Mouse (Mus musculus) stomach, embryonic 16.5 days (tissue): Measurements from ENCODE around the gene Shisa2. TPM values are rescaled to one million over a fixed set of nuclear protein-coding genes. Genes with fewer than 3 reads are reported as not detected.

Source experiments
- ATAC-seq: fragments of 200-750 bp; cut with Nextera tagmentation; 2 replicates; pipeline ENCODE4 v1.8.0; 2017; ENCODE audit warnings: moderate number of reproducible peaks, moderate TSS enrichment; ENCODE audit not compliant: insufficient read depth, low FRiP score
- H3K27ac ChIP-seq: fragments of 300-500 bp; sonication (generic); 2 replicates; pipeline ENCODE4 v1.5.1; 2014; ENCODE audit warnings: low read length
- H3K27me3 ChIP-seq: fragments of 300-500 bp; sonication (generic); 2 replicates; pipeline ENCODE4 v1.6.1; 2014; ENCODE audit warnings: low read length, control low read depth, mixed read lengths; ENCODE audit not compliant: control insufficient read depth, insufficient read depth
- H3K36me3 ChIP-seq: fragments of 300-500 bp; sonication (generic); 2 replicates; pipeline ENCODE4 v1.6.1; 2014; ENCODE audit warnings: low read length; ENCODE audit not compliant: control insufficient read depth, insufficient read depth
- H3K4me1 ChIP-seq: fragments of 300-500 bp; sonication (generic); 2 replicates; pipeline ENCODE4 v1.6.1; 2014; ENCODE audit warnings: low read length, control low read depth, mixed read lengths; ENCODE audit not compliant: control insufficient read depth, insufficient read depth
- H3K4me2 ChIP-seq: fragments of 300-500 bp; sonication (generic); 2 replicates; pipeline ENCODE4 v1.6.1; 2014; ENCODE audit warnings: low read depth, low read length, mixed read lengths
- H3K4me3 ChIP-seq: fragments of 300-500 bp; sonication (generic); replicated peaks from 2 replicates; pipeline ENCODE4 v1.5.1; 2014; ENCODE audit warnings: mild to moderate bottlenecking, low read length
- H3K9ac ChIP-seq: fragments of 300-500 bp; sonication (generic); 2 replicates; pipeline ENCODE4 v1.6.1; 2014; ENCODE audit warnings: low read length
- H3K9me3 ChIP-seq: fragments of 300-500 bp; sonication (generic); replicated peaks from 2 replicates; pipeline ENCODE4 v1.6.1; 2016; ENCODE audit warnings: low read length, control low read depth; ENCODE audit not compliant: control insufficient read depth
- WGBS: fragments of 180-500 bp; shearing (Covaris S2); extraction: QIAGEN DNeasy Blood & Tissue Kit; methylation state at CpG from one replicate; pipeline ENCODE4 v1.1.7; 2014; 5-methylcytosine and 5-hydroxymethylcytosine counted together
- polyA plus RNA-seq: library from polyadenylated mRNA; unstranded; fragments of >200 nt; fragmentation: Nextera tagmentation; extraction: Ambion mirVana; gene quantifications from 2 replicates; pipeline ENCODE4 v1.2.1, GENCODE M21; 2015

Shisa2 gene
- 3.7 and 5.4 TPM in 2 replicates for polyA plus RNA-seq

- peak within 1 kb of the TSS; percentile 67 for H3K27ac ChIP-seq
- H3K27me3 ChIP-seq = peaks cover 8% of the 10 kb centered on the region; the same call in 1 of the 2 replicates
- H3K4me2 ChIP-seq = peak within 1 kb of the TSS; percentile 79
- peak within 1 kb of the TSS; percentile 73 for H3K9ac ChIP-seq
- H3K36me3 ChIP-seq = no peaks in the 10 kb centered on the region
- no peaks in the 10 kb centered on the region for H3K9me3 ChIP-seq
- peak within 1 kb of the TSS; percentile 64 for H3K4me3 ChIP-seq
- peaks cover 7% of the 10 kb centered on the region; the same call in 1 of the 2 replicates for H3K4me1 ChIP-seq
- peak; percentile 90 for ATAC-seq
- under 1% methylated on average over 65 of the region's 65 CpGs for WGBS
Observed at GRCm38 (mm10) chr14:59625158-59625805, at the start of gene Shisa2. TSS of gene Shisa2 (plus strand) at chr14:59625308.

GRCm38 (mm10) chr14:59576385-59576784, 48.7 kb upstream of the Shisa2 start:
- WGBS = 82% methylated on average over 5 of the region's 5 CpGs
- no peak for ATAC-seq
- H3K27me3 ChIP-seq = no peaks in the 10 kb centered on the region

GRCm38 (mm10) chr14:59590614-59591013, 34.5 kb upstream of the Shisa2 start:
- 80% methylated on average over 1 of the region's 1 CpGs for WGBS
- Histone ChIP-seq H3K4me1 (no peaks in the 10 kb centered on the region), H3K27me3 (no peaks in the 10 kb centered on the region), H3K4me2 (no peak overlapping the region), H3K4me3 (no peak overlapping the region), H3K9me3 (no peaks in the 10 kb centered on the region), H3K36me3 (peaks cover 12% of the 10 kb centered on the region), H3K27ac (no peak overlapping the region), H3K9ac (no peak overlapping the region)
- no peak for ATAC-seq

More at GRCm38 (mm10) chr14:59576385-59576784, 48.7 kb upstream of the Shisa2 start:
- Histone ChIP-seq H3K4me1 (no peaks in the 10 kb centered on the region), H3K9me3 (no peaks in the 10 kb centered on the region), H3K4me2 (no peak overlapping the region), H3K27ac (no peak overlapping the region), H3K4me3 (no peak overlapping the region), H3K36me3 (no peaks in the 10 kb centered on the region), H3K9ac (no peak overlapping the region)

- 81% methylated on average over 8 of the region's 8 CpGs for WGBS
- Histone ChIP-seq H3K9ac (no peak overlapping the region), H3K4me1 (peaks cover 4% of the 10 kb centered on the region; the same call in 1 of the 2 replicates), H3K4me2 (no peak overlapping the region), H3K27ac (no peak overlapping the region), H3K4me3 (no peak overlapping the region), H3K36me3 (peaks cover 6% of the 10 kb centered on the region; the same call in 1 of the 2 replicates), H3K9me3 (no peaks in the 10 kb centered on the region), H3K27me3 (no peaks in the 10 kb centered on the region)
- no peak for ATAC-seq
Observed at GRCm38 (mm10) chr14:59591901-59592300, 33.2 kb upstream of the Shisa2 start.

- Histone ChIP-seq H3K9ac (no peak overlapping the region), H3K4me1 (peaks cover 8% of the 10 kb centered on the region; the same call in 1 of the 2 replicates), H3K27me3 (no peaks in the 10 kb centered on the region), H3K4me3 (no peak overlapping the region), H3K4me2 (no peak overlapping the region), H3K9me3 (no peaks in the 10 kb centered on the region), H3K27ac (no peak overlapping the region), H3K36me3 (peaks cover 6% of the 10 kb centered on the region; the same call in 1 of the 2 replicates)
- ATAC-seq = no peak
- WGBS = 94% methylated on average over 3 of the region's 3 CpGs
Observed at GRCm38 (mm10) chr14:59592593-59592992, 32.5 kb upstream of the Shisa2 start.

- H3K27ac ChIP-seq = no peak overlapping the region
- H3K9me3 ChIP-seq = no peaks in the 10 kb centered on the region
- peaks cover 8% of the 10 kb centered on the region; the same call in 1 of the 2 replicates for H3K4me1 ChIP-seq
- H3K9ac ChIP-seq = no peak overlapping the region
- no peak overlapping the region for H3K4me3 ChIP-seq
- WGBS = 90% methylated on average over 3 of the region's 3 CpGs
- H3K27me3 ChIP-seq = no peaks in the 10 kb centered on the region
- H3K36me3 ChIP-seq = 0 out of 2 replicates have a peak, but pooled peaks cover 6% of the 10 kb centered on the region
- ATAC-seq = no peak
- no peak overlapping the region for H3K4me2 ChIP-seq
Observed at GRCm38 (mm10) chr14:59594988-59595387, 30.1 kb upstream of the Shisa2 start.

- H3K36me3 ChIP-seq = no peaks in the 10 kb centered on the region
Observed at GRCm38 (mm10) chr14:59597398-59598259, 27.5 kb upstream of the Shisa2 start, which contains the start of gene Cdadc1. TSS of gene Cdadc1 (minus strand) at chr14:59597959.

GRCm38 (mm10) chr14:59598260-59598627, 26.9 kb upstream of the Shisa2 start:
- ATAC-seq = 0 out of 2 replicates have a peak, but pooled peaks have one; percentile 38
- peak overlapping the region; percentile 65 for H3K27ac ChIP-seq
- WGBS = 1% methylated on average over 8 of the region's 8 CpGs

More at GRCm38 (mm10) chr14:59597398-59598259, 27.5 kb upstream of the Shisa2 start, which contains the start of gene Cdadc1:
- Histone ChIP-seq H3K27me3 (no peaks in the 10 kb centered on the region), H3K9ac (peak within 1 kb of the TSS; percentile 81), H3K4me2 (peak within 1 kb of the TSS; percentile 95), H3K4me3 (peak within 1 kb of the TSS; percentile 81), H3K27ac (peak within 1 kb of the TSS; percentile 65), H3K4me1 (peaks cover 8% of the 10 kb centered on the region; the same call in 1 of the 2 replicates), H3K9me3 (no peaks in the 10 kb centered on the region)
- ATAC-seq = peak; percentile 92
- WGBS = under 1% methylated on average over 47 of the region's 48 CpGs

More at GRCm38 (mm10) chr14:59598260-59598627, 26.9 kb upstream of the Shisa2 start:
- Histone ChIP-seq H3K9me3 (no peaks in the 10 kb centered on the region), H3K4me2 (peak overlapping the region; percentile 95), H3K27me3 (no peaks in the 10 kb centered on the region), H3K4me3 (peak overlapping the region; percentile 81), H3K4me1 (peaks cover 8% of the 10 kb centered on the region; the same call in 1 of the 2 replicates), H3K36me3 (no peaks in the 10 kb centered on the region), H3K9ac (peak overlapping the region; percentile 81)
